8 mouse cellular contexts compared by ENCODE assay signal in genomic region chr6:23180096-23180495, GRCm38 (mm10). TPM values are rescaled to one million over a fixed set of nuclear protein-coding genes. Genes with fewer than 3 reads are reported as not detected.
A peak's percentile ranks its signal among the peaks of the same experiment; 100 is the strongest.
DNase-seq lines count a peak whose midpoint lies in the region; ATAC-seq and TF ChIP-seq lines count a peak whose summit lies in the region.

No protein-coding gene starts in this region.

- H3K9ac ChIP-seq in heart, embryonic 12.5 days: no peak overlapping the region
- H3K9ac ChIP-seq in embryonic facial prominence, embryonic 11.5 days (replicated peaks; ENCODE audit: low read length): no peak overlapping the region
- no peak overlapping the region for H3K9ac ChIP-seq in intestine, embryonic 14.5 days (ENCODE audit: low read length)
- H3K9ac ChIP-seq in limb, embryonic 14.5 days (ENCODE audit: low read depth, low read length, severe bottlenecking): no peak overlapping the region

- H3K4me3 ChIP-seq in heart, embryonic 12.5 days: 0 out of 2 replicates have a peak overlapping the region, but pooled peaks have one; percentile 17
- no peak overlapping the region for H3K4me3 ChIP-seq in embryonic facial prominence, embryonic 11.5 days (ENCODE audit: low read depth, low read length)
- no peak overlapping the region; the same call in 1 of the 2 replicates for H3K4me3 ChIP-seq in intestine, embryonic 14.5 days (ENCODE audit: low read depth, low read length)
- H3K4me3 ChIP-seq in limb, embryonic 14.5 days (replicated peaks; ENCODE audit: low read length): 0 out of 2 replicates have a peak overlapping the region, but pooled peaks have one; percentile 4

- WGBS in heart, embryonic 12.5 days: 19% methylated on average over 8 of the region's 8 CpGs
- 21% methylated on average over 8 of the region's 8 CpGs for WGBS in embryonic facial prominence, embryonic 11.5 days
- WGBS in intestine, embryonic 14.5 days: 20% methylated on average over 8 of the region's 8 CpGs
- WGBS in limb, embryonic 14.5 days: 16% methylated on average over 8 of the region's 8 CpGs

- no peak for TF ChIP-seq POLR2A in limb, embryonic 14.5 days (IDR thresholded peaks at IDR 0.05; ENCODE audit: borderline replicate concordance, extremely low read depth, insufficient read depth, insufficient read length)

- no peak for ATAC-seq in heart, embryonic 12.5 days (ENCODE audit: insufficient number of reproducible peaks, low FRiP score)
- ATAC-seq in embryonic facial prominence, embryonic 11.5 days (replicated peaks; ENCODE audit: insufficient number of reproducible peaks, low FRiP score, low TSS enrichment, low read depth): no peak
- ATAC-seq in intestine, embryonic 14.5 days (replicated peaks; ENCODE audit: low FRiP score, low TSS enrichment, low read depth): no peak
- no peak for ATAC-seq in limb, embryonic 14.5 days (ENCODE audit: low FRiP score, low read depth)
- no peak for ATAC-seq in megakaryocyte, adult 5-6 weeks (ENCODE audit: poor library complexity, severe bottlenecking)

- H3K36me3 ChIP-seq in heart, embryonic 12.5 days: no peaks in the 10 kb centered on the region
- no peaks in the 10 kb centered on the region for H3K36me3 ChIP-seq in embryonic facial prominence, embryonic 11.5 days (replicated peaks; ENCODE audit: control insufficient read depth, insufficient read depth, low read depth, low read length)
- H3K36me3 ChIP-seq in intestine, embryonic 14.5 days (ENCODE audit: control insufficient read depth, insufficient read depth, low read length): no peaks in the 10 kb centered on the region
- H3K36me3 ChIP-seq in limb, embryonic 14.5 days (ENCODE audit: control insufficient read depth, insufficient read depth, low read length): no peaks in the 10 kb centered on the region

- DNase-seq in heart, adult 9 months (ENCODE audit: low spot score in 2 of 2): no peak
- DNase-seq in R1 (ENCODE audit: low read depth, low spot score): peak; percentile 41
- peak; percentile 76 for DNase-seq in embryonic facial prominence, embryonic 11.5 days (ENCODE audit: low spot score)
- DNase-seq in intestine, embryonic 14.5 days (ENCODE audit: low spot score): peak; percentile 77
- DNase-seq in limb, embryonic 14.5 days (ENCODE audit: low spot score): peak; percentile 53
- peak; percentile 78 for DNase-seq in retina, embryonic 14.5 days (ENCODE audit: low spot score)

- H3K27me3 ChIP-seq in heart, embryonic 12.5 days (replicated peaks): no peaks in the 10 kb centered on the region
- no peaks in the 10 kb centered on the region for H3K27me3 ChIP-seq in embryonic facial prominence, embryonic 11.5 days (ENCODE audit: control insufficient read depth, insufficient read depth, low read length)
- H3K27me3 ChIP-seq in intestine, embryonic 14.5 days (replicated peaks; ENCODE audit: control insufficient read depth, insufficient read depth, low read length): no peaks in the 10 kb centered on the region
- no peaks in the 10 kb centered on the region for H3K27me3 ChIP-seq in limb, embryonic 14.5 days (ENCODE audit: control insufficient read depth, insufficient read depth, low read length)

- H3K9me3 ChIP-seq in heart, embryonic 12.5 days (replicated peaks): no peaks in the 10 kb centered on the region
- no peaks in the 10 kb centered on the region for H3K9me3 ChIP-seq in embryonic facial prominence, embryonic 11.5 days (replicated peaks; ENCODE audit: control insufficient read depth, low read length)
- no peaks in the 10 kb centered on the region for H3K9me3 ChIP-seq in intestine, embryonic 14.5 days (ENCODE audit: control insufficient read depth, low read length)
- no peaks in the 10 kb centered on the region for H3K9me3 ChIP-seq in limb, embryonic 14.5 days (ENCODE audit: control insufficient read depth, low read length)

- 0 out of 2 replicates have a peak overlapping the region, but pooled peaks have one; percentile 21 for H3K4me2 ChIP-seq in heart, embryonic 12.5 days
- no peak overlapping the region for H3K4me2 ChIP-seq in embryonic facial prominence, embryonic 11.5 days (ENCODE audit: low read depth, low read length)
- H3K4me2 ChIP-seq in intestine, embryonic 14.5 days (ENCODE audit: low read length): no peak overlapping the region
- 0 out of 2 replicates have a peak overlapping the region, but pooled peaks have one; percentile 21 for H3K4me2 ChIP-seq in limb, embryonic 14.5 days (replicated peaks; ENCODE audit: low read depth, low read length, severe bottlenecking)

- H3K4me1 ChIP-seq in heart, embryonic 12.5 days (replicated peaks): no peaks in the 10 kb centered on the region
- no peaks in the 10 kb centered on the region for H3K4me1 ChIP-seq in embryonic facial prominence, embryonic 11.5 days (ENCODE audit: control insufficient read depth, insufficient read depth, low read length)
- no peaks in the 10 kb centered on the region for H3K4me1 ChIP-seq in intestine, embryonic 14.5 days (replicated peaks; ENCODE audit: control insufficient read depth, insufficient read depth, low read length)
- no peaks in the 10 kb centered on the region for H3K4me1 ChIP-seq in limb, embryonic 14.5 days (ENCODE audit: control insufficient read depth, insufficient read depth, low read length)

- H3K27ac ChIP-seq in heart, embryonic 12.5 days (ENCODE audit: poor library complexity, severe bottlenecking): no peak overlapping the region
- H3K27ac ChIP-seq in embryonic facial prominence, embryonic 11.5 days (replicated peaks; ENCODE audit: low read depth, low read length): no peak overlapping the region
- no peak overlapping the region for H3K27ac ChIP-seq in intestine, embryonic 14.5 days (ENCODE audit: low read depth)
- no peak overlapping the region for H3K27ac ChIP-seq in limb, embryonic 14.5 days (replicated peaks; ENCODE audit: low read depth, low read length)

RNA-seq across cellular contexts. Expression of gene Aass, which starts 47.3 kb away (rescaled TPM):
- polyA plus RNA-seq in heart, embryonic 12.5 days (2016; fragmentation: Nextera tagmentation; extraction: Ambion mirVana): 0.72 and 0.82 TPM in 2 replicates
- polyA plus RNA-seq in embryonic facial prominence, embryonic 11.5 days (2014; fragmentation: Nextera tagmentation; extraction: Ambion mirVana): 4.1 and 4.9 TPM in 2 replicates
- polyA plus RNA-seq in intestine, embryonic 14.5 days (2014; fragmentation: Nextera tagmentation; extraction: Ambion mirVana): 0.31 and 0.73 TPM in 2 replicates
- 2.0 and 2.4 TPM in 2 replicates for polyA plus RNA-seq in limb, embryonic 14.5 days (2012; rRNA removed)
- 2.4 and 3.2 TPM in 2 replicates for polyA plus RNA-seq in limb, embryonic 14.5 days (2014; fragmentation: Nextera tagmentation; extraction: Ambion mirVana)
- not detected in 2 replicates for total RNA-seq in megakaryocyte, adult 5-6 weeks (2015)
- total RNA-seq in megakaryocyte, adult 5-6 weeks (2017): not detected in 2 replicates

Comparison
In these comparisons a context has a peak if more than half of its experiments do, and no peak if none do; other contexts are left out.
1. H3K4me2 ChIP-seq: peak in heart, embryonic 12.5 days (single experiment) and limb, embryonic 14.5 days (single experiment); none in embryonic facial prominence, embryonic 11.5 days (single experiment) and intestine, embryonic 14.5 days (single experiment).
2. H3K4me3 ChIP-seq: peak in heart, embryonic 12.5 days (single experiment) and limb, embryonic 14.5 days (single experiment); none in embryonic facial prominence, embryonic 11.5 days (single experiment) and intestine, embryonic 14.5 days (single experiment).
3. DNase-seq: peak in R1 (single experiment), embryonic facial prominence, embryonic 11.5 days (single experiment), intestine, embryonic 14.5 days (single experiment), limb, embryonic 14.5 days (single experiment) and retina, embryonic 14.5 days (single experiment); none in heart, adult 9 months (0 of 2).